Mouse (Mus musculus): ENCODE data around the gene Srrm2. TPM values are rescaled to one million over a fixed set of nuclear protein-coding genes. Genes with fewer than 3 reads are reported as not detected.

Gene Srrm2
- polyA plus RNA-seq, 1 experiment, result 63.8 TPM

GRCm38 (mm10) chr17:23777141-23777540 is 13.2 kb upstream of the Srrm2 start:
- Histone ChIP-seq H3ac (ENCODE audit: control insufficient read depth, insufficient read length, low read depth) (no peak overlapping the region), H3K79me3 (ENCODE audit: low read depth) (no peaks in the 10 kb centered on the region), H3K4me3 (ENCODE audit: insufficient read depth, poor library complexity, severe bottlenecking) (no peak overlapping the region), H3K36me3 (ENCODE audit: control insufficient read depth, insufficient read depth) (no peaks in the 10 kb centered on the region), H3K27me3 (ENCODE audit: control insufficient read depth, insufficient read depth, insufficient read length) (peaks cover 7% of the 10 kb centered on the region), H3K79me2 (ENCODE audit: control insufficient read depth, insufficient read depth) (no peaks in the 10 kb centered on the region)
- TF ChIP-seq MYOG (IDR thresholded peaks at IDR 0.05; ENCODE audit: control insufficient read depth, extremely low read depth, insufficient read length), result no peak
- TF ChIP-seq MAX (IDR thresholded peaks at IDR 0.05), result no peak
- no peak for TF ChIP-seq MYOD1 (IDR thresholded peaks at IDR 0.05; ENCODE audit: control insufficient read depth, insufficient read length, low read depth)
- no peak for TF ChIP-seq CEBPB (IDR thresholded peaks at IDR 0.05; ENCODE audit: low read depth)
- no peak for TF ChIP-seq CTCF (IDR thresholded peaks at IDR 0.05; ENCODE audit: control insufficient read depth, insufficient read depth, insufficient read length)
- no peak for TF ChIP-seq USF1 (IDR thresholded peaks at IDR 0.05; ENCODE audit: low read depth)
- no peak for TF ChIP-seq FOSL1 (IDR thresholded peaks at IDR 0.05; ENCODE audit: insufficient read depth, low read length, poor library complexity, severe bottlenecking)

GRCm38 (mm10) chr17:23778447-23778846 is 11.9 kb upstream of the Srrm2 start:
- no peak overlapping the region for H3K4me3 ChIP-seq (ENCODE audit: insufficient read depth, poor library complexity, severe bottlenecking)
- no peak for TF ChIP-seq MAX (IDR thresholded peaks at IDR 0.05)
- TF ChIP-seq MYOG (IDR thresholded peaks at IDR 0.05; ENCODE audit: control insufficient read depth, extremely low read depth, insufficient read length), result no peak
- TF ChIP-seq CTCF (IDR thresholded peaks at IDR 0.05; ENCODE audit: control insufficient read depth, insufficient read depth, insufficient read length), result no peak
- no peak for TF ChIP-seq FOSL1 (IDR thresholded peaks at IDR 0.05; ENCODE audit: insufficient read depth, low read length, poor library complexity, severe bottlenecking)
- H3ac ChIP-seq (ENCODE audit: control insufficient read depth, insufficient read length, low read depth), result no peak overlapping the region
- peaks cover 7% of the 10 kb centered on the region for H3K27me3 ChIP-seq (ENCODE audit: control insufficient read depth, insufficient read depth, insufficient read length)
- H3K36me3 ChIP-seq (ENCODE audit: control insufficient read depth, insufficient read depth), result no peaks in the 10 kb centered on the region
- no peaks in the 10 kb centered on the region for H3K79me2 ChIP-seq (ENCODE audit: control insufficient read depth, insufficient read depth)
- no peaks in the 10 kb centered on the region for H3K79me3 ChIP-seq (ENCODE audit: low read depth)

- H3ac ChIP-seq (ENCODE audit: control insufficient read depth, insufficient read length, low read depth), result no peak overlapping the region
- no peak for TF ChIP-seq CEBPB (IDR thresholded peaks at IDR 0.05; ENCODE audit: low read depth)
- no peak for TF ChIP-seq MAX (IDR thresholded peaks at IDR 0.05)
- peaks cover 6% of the 10 kb centered on the region for H3K27me3 ChIP-seq (ENCODE audit: control insufficient read depth, insufficient read depth, insufficient read length)
- no peaks in the 10 kb centered on the region for H3K79me2 ChIP-seq (ENCODE audit: control insufficient read depth, insufficient read depth)
- H3K4me3 ChIP-seq (ENCODE audit: insufficient read depth, poor library complexity, severe bottlenecking), result no peak overlapping the region
- H3K79me3 ChIP-seq (ENCODE audit: low read depth), result no peaks in the 10 kb centered on the region
- no peaks in the 10 kb centered on the region for H3K36me3 ChIP-seq (ENCODE audit: control insufficient read depth, insufficient read depth)
These were observed 7.0 kb upstream of the Srrm2 start for GRCm38 (mm10) chr17:23783352-23783751.

GRCm38 (mm10) chr17:23785561-23786471 is 4.5 kb upstream of the Srrm2 start, which contains the start of gene Flywch2:
Flywch2 (minus strand) TSS chr17:23786081.
- Histone ChIP-seq H3K79me3 (ENCODE audit: low read depth) (no peaks in the 10 kb centered on the region), H3K79me2 (ENCODE audit: control insufficient read depth, insufficient read depth) (no peaks in the 10 kb centered on the region), H3K4me3 (ENCODE audit: insufficient read depth, poor library complexity, severe bottlenecking) (no peak within 1 kb of the TSS), H3K27me3 (ENCODE audit: control insufficient read depth, insufficient read depth, insufficient read length) (no peaks in the 10 kb centered on the region), H3ac (ENCODE audit: control insufficient read depth, insufficient read length, low read depth) (peak within 1 kb of the TSS; percentile 32), H3K36me3 (ENCODE audit: control insufficient read depth, insufficient read depth) (no peaks in the 10 kb centered on the region)
- TF ChIP-seq MAX (IDR thresholded peaks at IDR 0.05), result no peak
- no peak for TF ChIP-seq MYOG (IDR thresholded peaks at IDR 0.05; ENCODE audit: control insufficient read depth, extremely low read depth, insufficient read length)
- no peak for TF ChIP-seq MYOD1 (IDR thresholded peaks at IDR 0.05; ENCODE audit: control insufficient read depth, insufficient read length, low read depth)
- TF ChIP-seq CTCF (IDR thresholded peaks at IDR 0.05; ENCODE audit: control insufficient read depth, insufficient read depth, insufficient read length), result no peak

GRCm38 (mm10) chr17:23786510-23786931 is 3.8 kb upstream of the Srrm2 start:
- H3K27me3 ChIP-seq (ENCODE audit: control insufficient read depth, insufficient read depth, insufficient read length), result no peaks in the 10 kb centered on the region
- peak overlapping the region; percentile 32 for H3ac ChIP-seq (ENCODE audit: control insufficient read depth, insufficient read length, low read depth)
- H3K36me3 ChIP-seq (ENCODE audit: control insufficient read depth, insufficient read depth), result no peaks in the 10 kb centered on the region
- TF ChIP-seq MYOD1 (IDR thresholded peaks at IDR 0.05; ENCODE audit: control insufficient read depth, insufficient read length, low read depth), result no peak
- no peak for TF ChIP-seq MYOG (IDR thresholded peaks at IDR 0.05; ENCODE audit: control insufficient read depth, extremely low read depth, insufficient read length)
- no peak for TF ChIP-seq MAX (IDR thresholded peaks at IDR 0.05)
- no peak for TF ChIP-seq CEBPB (IDR thresholded peaks at IDR 0.05; ENCODE audit: low read depth)
- TF ChIP-seq FOSL1 (IDR thresholded peaks at IDR 0.05; ENCODE audit: insufficient read depth, low read length, poor library complexity, severe bottlenecking), result no peak
- no peak overlapping the region for H3K4me3 ChIP-seq (ENCODE audit: insufficient read depth, poor library complexity, severe bottlenecking)
- no peaks in the 10 kb centered on the region for H3K79me3 ChIP-seq (ENCODE audit: low read depth)
- no peaks in the 10 kb centered on the region for H3K79me2 ChIP-seq (ENCODE audit: control insufficient read depth, insufficient read depth)

- no peaks in the 10 kb centered on the region for H3K79me2 ChIP-seq (ENCODE audit: control insufficient read depth, insufficient read depth)
- no peaks in the 10 kb centered on the region for H3K27me3 ChIP-seq (ENCODE audit: control insufficient read depth, insufficient read depth, insufficient read length)
- H3K79me3 ChIP-seq (ENCODE audit: low read depth), result no peaks in the 10 kb centered on the region
- H3ac ChIP-seq (ENCODE audit: control insufficient read depth, insufficient read length, low read depth), result no peak overlapping the region
- no peak overlapping the region for H3K4me3 ChIP-seq (ENCODE audit: insufficient read depth, poor library complexity, severe bottlenecking)
- H3K36me3 ChIP-seq (ENCODE audit: control insufficient read depth, insufficient read depth), result no peaks in the 10 kb centered on the region
- TF ChIP-seq CEBPB (IDR thresholded peaks at IDR 0.05; ENCODE audit: low read depth) (no peak), MYOG (IDR thresholded peaks at IDR 0.05; ENCODE audit: control insufficient read depth, extremely low read depth, insufficient read length) (no peak), CTCF (IDR thresholded peaks at IDR 0.05; ENCODE audit: control insufficient read depth, insufficient read depth, insufficient read length) (no peak), FOSL1 (IDR thresholded peaks at IDR 0.05; ENCODE audit: insufficient read depth, low read length, poor library complexity, severe bottlenecking) (no peak), MAX (IDR thresholded peaks at IDR 0.05) (no peak), MYOD1 (IDR thresholded peaks at IDR 0.05; ENCODE audit: control insufficient read depth, insufficient read length, low read depth) (no peak), USF1 (IDR thresholded peaks at IDR 0.05; ENCODE audit: low read depth) (peak; percentile 53)
These were observed 1.4 kb upstream of the Srrm2 start for GRCm38 (mm10) chr17:23788973-23789372.
